Mouse (Mus musculus) megakaryocyte, embryonic 14.5 days (primary cell): ENCODE measurements around the gene Ankrd39.

Experiments
- FLI1 ChIP-seq: IDR thresholded peaks from 2 replicates; pipeline ENCODE4 v1.6.1; 2012; ENCODE audit warnings: low read length, inconsistent platforms, mixed read lengths
- GATA1 ChIP-seq: IDR thresholded peaks from 3 replicates; pipeline ENCODE4 v1.6.1; 2012; ENCODE audit warnings: mixed read lengths, low read length, inconsistent platforms, borderline replicate concordance

- TF ChIP-seq GATA1, result no peak
- TF ChIP-seq FLI1, result no peak
Observed at GRCm38 (mm10) chr1:36547981-36548598, 845 bp upstream of the Ankrd39 start.
